Mouse (Mus musculus) heart, embryonic 13.5 days (tissue): ENCODE measurements around the gene Cyp2c50. TPM values are rescaled to one million over a fixed set of nuclear protein-coding genes. Genes with fewer than 3 reads are reported as not detected.
"Not testable (repeated sequence)": the region's sequence is repeated elsewhere in the genome, so short reads cannot be mapped to it uniquely, and the experiment has no call there.

Experiments
- ATAC-seq: fragments of 200-750 bp; cut with Nextera tagmentation; 2 replicates; pipeline ENCODE4 v1.8.0; 2017; ENCODE audit warnings: moderate TSS enrichment; ENCODE audit not compliant: insufficient number of reproducible peaks, low FRiP score, low TSS enrichment; ENCODE audit errors: extremely low read depth
- H3K27ac ChIP-seq: fragments of 300-500 bp; sonication (generic); replicated peaks from 2 replicates; pipeline ENCODE4 v1.5.1; 2015; ENCODE audit warnings: moderate library complexity, mild to moderate bottlenecking, inconsistent platforms
- H3K27me3 ChIP-seq: fragments of 300-500 bp; sonication (generic); replicated peaks from 2 replicates; pipeline ENCODE4 v1.6.1; 2015; ENCODE audit warnings: mild to moderate bottlenecking, inconsistent platforms
- H3K36me3 ChIP-seq: fragments of 300-500 bp; sonication (generic); 2 replicates; pipeline ENCODE4 v1.6.1; 2015; ENCODE audit warnings: mild to moderate bottlenecking, inconsistent platforms
- H3K4me1 ChIP-seq: fragments of 300-500 bp; sonication (generic); 2 replicates; pipeline ENCODE4 v1.6.1; 2015; ENCODE audit warnings: inconsistent platforms
- H3K4me2 ChIP-seq: fragments of 300-500 bp; sonication (generic); 2 replicates; pipeline ENCODE4 v1.6.1; 2015; ENCODE audit warnings: inconsistent platforms, mild to moderate bottlenecking, moderate library complexity
- H3K4me3 ChIP-seq: fragments of 300-500 bp; sonication (generic); 2 replicates; pipeline ENCODE4 v1.5.1; 2015; ENCODE audit warnings: moderate library complexity, mild to moderate bottlenecking, inconsistent platforms
- H3K9ac ChIP-seq: fragments of 300-500 bp; sonication (generic); 2 replicates; pipeline ENCODE4 v1.6.1; 2015; ENCODE audit warnings: inconsistent platforms, mild to moderate bottlenecking, moderate library complexity
- H3K9me3 ChIP-seq: fragments of 300-500 bp; sonication (generic); 2 replicates; pipeline ENCODE4 v1.6.1; 2016; ENCODE audit warnings: inconsistent platforms
- WGBS: fragments of 180-500 bp; shearing (Covaris S2); methylation state at CpG from one replicate; pipeline ENCODE4 v1.1.7; 2015; ENCODE audit warnings: mixed read lengths; 5-methylcytosine and 5-hydroxymethylcytosine counted together
- polyA plus RNA-seq: library from polyadenylated mRNA; unstranded; fragments of >200 nt; fragmentation: Nextera tagmentation; extraction: Ambion mirVana; gene quantifications from 2 replicates; pipeline ENCODE4 v1.2.1, GENCODE M21; 2015

The Cyp2c50 gene
- polyA plus RNA-seq: not detected in 2 replicates

DNA sequence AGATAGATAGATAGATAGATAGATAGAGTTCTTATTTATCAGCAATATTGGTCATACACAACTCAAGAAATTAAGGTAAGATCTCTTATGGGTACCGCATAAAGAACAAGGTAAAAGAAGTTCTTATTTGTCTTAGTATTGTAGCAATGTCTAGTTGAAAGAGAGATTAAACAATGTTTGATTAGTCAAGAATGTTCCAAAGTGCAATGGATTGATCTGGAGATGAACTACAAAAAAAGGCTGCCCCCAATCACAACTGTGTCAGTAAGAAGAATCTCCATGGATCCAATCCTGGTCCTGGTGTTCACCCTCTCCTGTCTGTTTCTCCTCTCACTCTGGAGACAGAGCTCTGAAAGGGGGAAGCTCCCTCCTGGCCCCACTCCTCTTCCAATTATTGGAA is at the start of gene Cyp2c50:
Gene Cyp2c50, plus strand, starts transcription at position 268 of the 400 bp plus-strand sequence.
- H3K4me2 ChIP-seq, H3K36me3 ChIP-seq, H3K27me3 ChIP-seq, H3K9ac ChIP-seq, H3K4me1 ChIP-seq, ATAC-seq, H3K27ac ChIP-seq, H3K9me3 ChIP-seq, H3K4me3 ChIP-seq: not testable (repeated sequence)
- 91% methylated on average over 1 of the region's 1 CpGs for WGBS

DNA sequence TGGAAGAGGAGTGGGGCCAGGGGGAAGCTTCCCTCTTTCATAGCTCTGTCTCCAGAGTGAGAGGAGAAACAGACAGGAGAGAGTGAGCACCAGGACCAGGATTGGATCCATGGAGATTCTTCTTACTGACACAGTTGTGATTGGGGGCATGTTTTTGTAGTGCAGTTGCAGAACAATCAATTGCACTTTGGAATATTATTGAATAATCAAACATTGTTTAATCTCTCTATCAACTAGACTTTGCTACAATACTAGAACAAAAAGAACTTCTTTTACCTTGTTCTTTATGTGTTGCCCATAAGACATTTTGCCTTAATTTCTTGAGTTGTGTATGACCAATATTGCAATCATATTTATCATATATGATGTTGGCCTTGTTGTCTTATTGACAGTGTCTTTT is 15.8 kb upstream of the Cyp2c50 start, which contains the start of gene Cyp2c54:
Gene Cyp2c54, minus strand, starts transcription at position 127 of the 400 bp plus-strand sequence.
- ATAC-seq: no peak

DNA sequence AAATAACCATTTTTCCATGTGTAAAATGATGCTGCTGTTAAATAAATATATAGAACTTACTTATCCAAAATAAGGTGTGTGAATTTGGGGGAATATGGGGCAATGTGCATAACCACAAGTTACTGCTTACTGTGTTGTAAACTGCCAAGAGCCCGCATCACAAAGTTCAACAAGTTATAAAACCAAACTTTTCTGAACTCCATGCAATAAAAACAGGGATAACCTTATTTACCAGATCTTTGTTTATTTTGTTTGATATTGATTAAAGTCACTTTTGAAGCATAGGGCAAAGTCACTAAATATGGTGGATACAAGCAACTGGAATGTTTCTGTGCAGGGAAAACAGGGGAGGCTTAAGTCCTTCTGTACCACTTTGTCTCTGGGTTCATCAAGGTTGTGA is 1.1 kb upstream of the Cyp2c50 start:
- Histone ChIP-seq H3K27me3 (no peaks in the 10 kb centered on the region), H3K36me3 (no peaks in the 10 kb centered on the region), H3K4me1 (no peaks in the 10 kb centered on the region), H3K4me2 (no peak overlapping the region), H3K9me3 (no peaks in the 10 kb centered on the region), H3K27ac (no peak overlapping the region), H3K9ac (no peak overlapping the region), H3K4me3 (no peak overlapping the region)
- WGBS: 79% methylated on average over 1 of the region's 1 CpGs
- no peak for ATAC-seq

More for the DNA sequence above, 15.8 kb upstream of the Cyp2c50 start, which contains the start of gene Cyp2c54:
- no peak within 1 kb of the TSS for H3K4me3 ChIP-seq
- no peaks in the 10 kb centered on the region for H3K4me1 ChIP-seq
- no peaks in the 10 kb centered on the region for H3K27me3 ChIP-seq
- no peaks in the 10 kb centered on the region for H3K9me3 ChIP-seq
- H3K4me2 ChIP-seq: no peak within 1 kb of the TSS
- H3K27ac ChIP-seq: no peak within 1 kb of the TSS
- H3K9ac ChIP-seq: no peak within 1 kb of the TSS
- no peaks in the 10 kb centered on the region for H3K36me3 ChIP-seq

DNA sequence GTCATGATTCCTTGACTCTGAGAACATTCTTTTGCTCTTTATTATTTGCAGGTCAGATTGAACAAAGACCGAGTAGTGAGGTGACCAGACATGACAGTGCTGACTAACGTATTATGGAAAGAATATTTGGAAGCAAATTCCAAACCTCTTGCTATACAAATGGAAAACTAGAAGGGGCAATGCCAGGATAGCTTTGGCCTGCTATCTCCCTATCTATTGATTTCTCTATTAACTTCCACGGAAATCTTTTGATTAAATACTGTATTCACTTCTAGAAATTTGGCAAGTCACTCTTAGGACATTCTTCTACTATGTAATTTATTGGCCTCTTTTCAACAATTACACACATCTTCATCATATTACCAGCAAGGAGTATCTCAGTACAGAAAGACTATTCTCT is 1.6 kb downstream of the Cyp2c50 start:
- H3K4me3 ChIP-seq: no peak overlapping the region
- 63% methylated on average over 3 of the region's 3 CpGs for WGBS

DNA sequence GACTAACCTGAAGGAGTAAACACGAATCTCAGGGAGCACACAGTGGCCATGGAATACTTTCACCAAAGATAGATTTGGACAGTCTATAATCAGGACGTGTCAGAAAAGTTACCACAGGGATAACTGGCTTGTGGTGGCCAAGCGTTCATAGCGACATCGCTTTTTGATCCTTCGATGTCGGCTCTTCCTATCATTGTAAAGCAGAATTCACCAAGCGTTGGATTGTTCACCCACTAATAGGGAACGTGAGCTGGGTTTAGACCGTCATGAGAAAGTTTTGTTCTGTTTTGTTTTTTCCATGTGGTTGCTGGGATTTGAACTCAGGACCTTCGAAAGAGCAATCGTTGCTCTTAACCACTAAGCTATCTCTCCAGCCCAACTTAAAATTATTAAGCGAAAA is 30.1 kb downstream of the Cyp2c50 start:
- not testable (repeated sequence) for H3K4me2 ChIP-seq, H3K9me3 ChIP-seq, ATAC-seq, H3K27me3 ChIP-seq, H3K4me3 ChIP-seq, H3K36me3 ChIP-seq, H3K4me1 ChIP-seq, H3K9ac ChIP-seq, H3K27ac ChIP-seq
- 73% methylated on average over 13 of the region's 13 CpGs for WGBS

More for the DNA sequence above, 1.6 kb downstream of the Cyp2c50 start:
- ATAC-seq: no peak
- Histone ChIP-seq H3K27ac (no peak overlapping the region), H3K36me3 (no peaks in the 10 kb centered on the region), H3K4me2 (no peak overlapping the region), H3K27me3 (no peaks in the 10 kb centered on the region), H3K9ac (no peak overlapping the region), H3K9me3 (no peaks in the 10 kb centered on the region), H3K4me1 (no peaks in the 10 kb centered on the region)

DNA sequence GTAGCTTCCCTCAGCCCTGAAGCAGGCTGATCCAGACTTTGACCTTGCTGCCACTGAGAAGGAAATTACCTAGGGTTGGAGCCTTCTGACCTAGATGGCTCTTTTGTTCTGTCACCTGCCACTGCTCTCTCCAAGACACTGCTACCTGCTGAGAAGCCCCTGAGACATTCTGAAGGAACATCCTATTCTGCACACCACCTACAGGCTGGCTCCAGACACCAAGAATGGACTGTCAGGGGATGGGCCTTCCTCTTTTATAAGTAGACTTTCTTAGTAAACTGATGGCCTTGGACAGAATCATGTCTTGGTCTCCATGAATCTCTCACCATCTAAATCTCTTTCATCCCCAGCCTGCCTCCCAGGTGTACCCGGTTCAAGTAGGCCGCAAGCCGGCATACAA is 35.7 kb downstream of the Cyp2c50 start:
- WGBS: 87% methylated on average over 3 of the region's 3 CpGs
- H3K27ac ChIP-seq, H3K36me3 ChIP-seq, H3K4me2 ChIP-seq, H3K9ac ChIP-seq, ATAC-seq, H3K4me1 ChIP-seq, H3K4me3 ChIP-seq, H3K27me3 ChIP-seq, H3K9me3 ChIP-seq: not testable (repeated sequence)

DNA sequence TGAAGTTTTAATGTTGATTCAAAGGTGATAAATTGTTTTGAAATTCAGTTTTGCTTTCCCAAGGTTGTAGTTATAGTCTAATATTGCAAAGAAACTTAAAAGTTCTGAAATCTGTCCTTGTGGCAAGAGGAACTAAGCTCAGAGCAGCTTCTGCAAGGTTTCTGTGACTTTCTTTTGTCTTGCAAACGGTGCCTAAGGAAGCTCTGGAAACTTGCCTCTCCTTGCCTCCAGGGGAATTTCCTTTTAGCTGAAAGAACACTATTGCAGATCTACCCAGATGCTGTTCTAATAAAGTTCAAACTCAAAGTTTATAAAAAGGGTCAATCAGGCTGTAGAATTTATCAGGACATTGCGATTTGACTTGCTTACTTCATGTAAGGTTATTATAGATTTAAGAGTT is 37.5 kb downstream of the Cyp2c50 start:
- not testable (repeated sequence) for H3K36me3 ChIP-seq, H3K4me2 ChIP-seq, H3K4me3 ChIP-seq, H3K9ac ChIP-seq, H3K27ac ChIP-seq, H3K9me3 ChIP-seq, ATAC-seq, H3K4me1 ChIP-seq, H3K27me3 ChIP-seq
- WGBS: 29% methylated on average over 2 of the region's 2 CpGs

Other genes starting within 250 kb of the Cyp2c50 start
- not detected in 2 replicates for gene Cyp2c69, start 202.9 kb upstream of the Cyp2c50 start, polyA plus RNA-seq
- gene Cyp2c37, start 97.3 kb upstream of the Cyp2c50 start, polyA plus RNA-seq: not detected in 2 replicates
- not detected in 2 replicates for gene Cyp2c54, start 15.9 kb upstream of the Cyp2c50 start, polyA plus RNA-seq
- 0.19 TPM in 1 of 2 replicates, not detected in the other for gene Cyp2c70, start 97.6 kb downstream of the Cyp2c50 start, polyA plus RNA-seq
- 247 and 281 TPM in 2 replicates for gene Pdlim1, start 182.2 kb downstream of the Cyp2c50 start, polyA plus RNA-seq